ENCODE assay signal across 10 mouse cellular contexts in genomic region chr4:41653296-41653695, GRCm38 (mm10). TPM values are rescaled to one million over a fixed set of nuclear protein-coding genes. Genes with fewer than 3 reads are reported as not detected.
DNase-seq lines count a peak whose midpoint lies in the region; ATAC-seq lines count a peak whose summit lies in the region.
"Had no signal": no experiment of that assay in that cellular context is flagged by ENCODE, and none has a peak within 500 bp of the region (broad histone marks: within the 10 kb centered on the region; RNA-seq: fewer than 3 reads in every experiment).

No protein-coding gene starts in this region.

- peaks cover 2% of the 10 kb centered on the region for H3K4me1 ChIP-seq in forebrain, embryonic 11.5 days (replicated peaks; ENCODE audit: control insufficient read depth, insufficient read depth, low read length)
- 0 out of 2 replicates have a peak, but pooled peaks cover 2% of the 10 kb centered on the region for H3K4me1 ChIP-seq in hindbrain, embryonic 14.5 days (replicated peaks; ENCODE audit: control insufficient read depth, insufficient read depth, low read length)
- H3K4me1 ChIP-seq in midbrain, embryonic 11.5 days (ENCODE audit: control insufficient read depth, insufficient read depth, low read length): peaks cover 7% of the 10 kb centered on the region

- H3K36me3 ChIP-seq in forebrain, embryonic 11.5 days (ENCODE audit: control insufficient read depth, insufficient read depth, low read length): peaks cover 4% of the 10 kb centered on the region; the same call in 1 of the 2 replicates
- H3K36me3 ChIP-seq in hindbrain, embryonic 14.5 days (replicated peaks; ENCODE audit: control insufficient read depth, insufficient read depth): peaks cover 14% of the 10 kb centered on the region; the same call in 1 of the 2 replicates
- H3K36me3 ChIP-seq in midbrain, embryonic 11.5 days (ENCODE audit: control insufficient read depth, insufficient read depth, low read length): peaks cover 10% of the 10 kb centered on the region
- H3K36me3 ChIP-seq: G1E; liver, embryonic 15.5 days had no signal

- ATAC-seq in forebrain, embryonic 11.5 days (replicated peaks; ENCODE audit: low FRiP score): no peak
- no peak for ATAC-seq in hindbrain, embryonic 14.5 days (ENCODE audit: low FRiP score)
- peak; percentile 68 for ATAC-seq in midbrain, embryonic 11.5 days (ENCODE audit: low FRiP score)

- no peak overlapping the region for H3K9ac ChIP-seq in forebrain, embryonic 11.5 days (ENCODE audit: low read length)
- H3K9ac ChIP-seq in hindbrain, embryonic 14.5 days: no peak overlapping the region
- no peak overlapping the region for H3K9ac ChIP-seq in midbrain, embryonic 11.5 days (ENCODE audit: low read length)
- H3K9ac ChIP-seq: liver, embryonic 15.5 days had no signal

- peak; percentile 53 to 88 for DNase-seq in adrenal gland, adult (ENCODE audit: inconsistent age in 2 of 2, low spot score in 1 of 2)
- no peak for DNase-seq in adrenal gland, adult 8-10 months
- DNase-seq in c-Kit-negative CD71-positive TER-119-positive erythroid progenitor cells, embryonic 14.5 days (ENCODE audit: low read depth, low spot score): peak; percentile 11
- DNase-seq in forebrain, embryonic 11.5 days (ENCODE audit: low spot score): peak; percentile 92
- DNase-seq in hindbrain, embryonic 14.5 days (ENCODE audit: low spot score): peak; percentile 71
- peak; percentile 56 for DNase-seq in left cerebral cortex, adult 11 months (ENCODE audit: low spot score)
- peak; percentile 98 for DNase-seq in midbrain, embryonic 11.5 days (ENCODE audit: low spot score, missing footprints)
- peak; percentile 30 to 79 for DNase-seq in spleen, postnatal 10 days (ENCODE audit: low spot score in 2 of 2)

- 34% methylated on average over 6 of the region's 6 CpGs for WGBS in forebrain, embryonic 11.5 days
- 38% methylated on average over 6 of the region's 6 CpGs for WGBS in hindbrain, embryonic 14.5 days
- 42% methylated on average over 6 of the region's 6 CpGs for WGBS in midbrain, embryonic 11.5 days

- H3K27ac ChIP-seq in forebrain, embryonic 11.5 days (ENCODE audit: low read depth, low read length): no peak overlapping the region
- no peak overlapping the region for H3K27ac ChIP-seq in hindbrain, embryonic 14.5 days
- no peak overlapping the region; the same call in 1 of the 2 replicates for H3K27ac ChIP-seq in midbrain, embryonic 11.5 days (ENCODE audit: low read depth, low read length)
- H3K27ac ChIP-seq: liver, embryonic 15.5 days had no signal

- H3K9me3 ChIP-seq in forebrain, embryonic 11.5 days (ENCODE audit: control insufficient read depth, low read length): no peaks in the 10 kb centered on the region
- no peaks in the 10 kb centered on the region for H3K9me3 ChIP-seq in hindbrain, embryonic 14.5 days (ENCODE audit: control insufficient read depth, low read length)
- H3K9me3 ChIP-seq in midbrain, embryonic 11.5 days (ENCODE audit: control insufficient read depth, low read length): no peaks in the 10 kb centered on the region
- H3K9me3 ChIP-seq: G1E; liver, embryonic 15.5 days had no signal

- H3K4me3 ChIP-seq in forebrain, embryonic 11.5 days (ENCODE audit: low read depth, low read length): no peak overlapping the region
- no peak overlapping the region for H3K4me3 ChIP-seq in hindbrain, embryonic 14.5 days (replicated peaks; ENCODE audit: low read length)
- H3K4me3 ChIP-seq in midbrain, embryonic 11.5 days (ENCODE audit: low read depth, low read length): no peak overlapping the region
- H3K4me3 ChIP-seq: liver, embryonic 15.5 days had no signal

- H3K27me3 ChIP-seq in forebrain, embryonic 11.5 days (ENCODE audit: control insufficient read depth, insufficient read depth, low read length): no peaks in the 10 kb centered on the region
- H3K27me3 ChIP-seq in hindbrain, embryonic 14.5 days (ENCODE audit: control insufficient read depth, insufficient read depth, low read length): no peaks in the 10 kb centered on the region
- no peaks in the 10 kb centered on the region for H3K27me3 ChIP-seq in midbrain, embryonic 11.5 days (ENCODE audit: control insufficient read depth, insufficient read depth, low read length)

- H3K4me2 ChIP-seq in forebrain, embryonic 11.5 days (ENCODE audit: low read depth, low read length, severe bottlenecking): no peak overlapping the region
- H3K4me2 ChIP-seq in hindbrain, embryonic 14.5 days (replicated peaks): no peak overlapping the region
- no peak overlapping the region for H3K4me2 ChIP-seq in midbrain, embryonic 11.5 days
- H3K4me2 ChIP-seq: liver, embryonic 15.5 days had no signal

RNA-seq across cellular contexts. Expression of gene Enho, which starts 13.2 kb away (rescaled TPM):
- 1 to 10 TPM; 3.8 to 5.6 (median 4.9) TPM for total RNA-seq in adrenal gland, adult 8-10 months (2022)
- polyA plus RNA-seq in forebrain, embryonic 11.5 days (2014; fragmentation: Nextera tagmentation; extraction: Ambion mirVana): 28.1 and 34.5 TPM in 2 replicates
- polyA plus RNA-seq in hindbrain, embryonic 14.5 days (2014; fragmentation: Nextera tagmentation; extraction: Ambion mirVana): 127 and 130 TPM in 2 replicates
- polyA plus RNA-seq in midbrain, embryonic 11.5 days (2014; fragmentation: Nextera tagmentation; extraction: Ambion mirVana): 30.4 and 32.9 TPM in 2 replicates
- polyA plus RNA-seq: G1E had no signal

RNA-seq across cellular contexts. Expression of gene Cntfr, which starts 43.6 kb away (rescaled TPM):
- 10 to 100 TPM; 41.4 to 50.9 (median 48.4) TPM for total RNA-seq in adrenal gland, adult 8-10 months (2022)
- polyA plus RNA-seq in forebrain, embryonic 11.5 days (2014; fragmentation: Nextera tagmentation; extraction: Ambion mirVana): 35.2 and 37.1 TPM in 2 replicates
- 19.2 and 21.8 TPM in 2 replicates for polyA plus RNA-seq in hindbrain, embryonic 14.5 days (2014; fragmentation: Nextera tagmentation; extraction: Ambion mirVana)
- 25.7 and 33.8 TPM in 2 replicates for polyA plus RNA-seq in midbrain, embryonic 11.5 days (2014; fragmentation: Nextera tagmentation; extraction: Ambion mirVana)

RNA-seq across cellular contexts. Expression of gene Il11ra1, which starts 46.5 kb away (rescaled TPM):
- 100 to 1,000 TPM in 2 of 4 experiments, 10 to 100 TPM in 2; 81.8 to 130 (median 112) TPM for total RNA-seq in adrenal gland, adult 8-10 months (2022)
- polyA plus RNA-seq in forebrain, embryonic 11.5 days (2014; fragmentation: Nextera tagmentation; extraction: Ambion mirVana): 65.0 and 66.9 TPM in 2 replicates
- 39.9 and 40.6 TPM in 2 replicates for polyA plus RNA-seq in hindbrain, embryonic 14.5 days (2014; fragmentation: Nextera tagmentation; extraction: Ambion mirVana)
- 55.2 and 57.9 TPM in 2 replicates for polyA plus RNA-seq in midbrain, embryonic 11.5 days (2014; fragmentation: Nextera tagmentation; extraction: Ambion mirVana)
